Mouse (Mus musculus): ENCODE measurements around the gene Pcyt1a. TPM values are rescaled to one million over a fixed set of nuclear protein-coding genes. Genes with fewer than 3 reads are reported as not detected.

Pcyt1a gene
- polyA plus RNA-seq, 1 experiment from 2014 or later: 79.9 TPM

DNA sequence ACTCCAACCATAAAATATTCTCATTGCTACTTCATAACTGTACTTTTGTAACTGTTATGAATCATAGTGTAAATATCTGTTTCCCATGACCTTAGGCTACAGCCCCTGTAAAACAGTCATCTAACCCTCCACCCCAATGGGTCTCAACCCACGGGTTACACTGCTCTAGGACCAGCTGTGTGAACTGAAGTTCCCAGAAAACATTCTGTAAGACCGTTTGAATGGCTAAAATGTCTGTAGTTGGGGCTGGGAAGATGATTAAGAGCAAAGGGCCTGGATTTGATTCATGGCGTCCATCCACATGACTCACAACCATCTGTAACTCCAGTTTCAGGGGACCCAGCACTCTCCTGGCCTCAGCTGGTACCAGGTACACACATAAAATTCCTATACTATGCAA, 32.5 kb upstream of the Pcyt1a start:
- Histone ChIP-seq H3K27ac (ENCODE audit: low read length) (no peak overlapping the region), H3K4me1 (ENCODE audit: control insufficient read depth, insufficient read depth, low read length) (no peaks in the 10 kb centered on the region), H3K27me3 (replicated peaks; ENCODE audit: control insufficient read depth, insufficient read depth, low read length) (no peaks in the 10 kb centered on the region), H3K4me3 (ENCODE audit: low read length) (no peak overlapping the region), H3K9me3 (ENCODE audit: control insufficient read depth, low read length) (no peaks in the 10 kb centered on the region), H3K36me3 (ENCODE audit: control insufficient read depth, insufficient read depth, low read length) (no peaks in the 10 kb centered on the region), H3K4me2 (ENCODE audit: low read depth, low read length) (no peak overlapping the region), H3K9ac (ENCODE audit: low read depth, low read length) (no peak overlapping the region)
- WGBS: 70% methylated on average over 3 of the region's 3 CpGs
- no peak for ATAC-seq

DNA sequence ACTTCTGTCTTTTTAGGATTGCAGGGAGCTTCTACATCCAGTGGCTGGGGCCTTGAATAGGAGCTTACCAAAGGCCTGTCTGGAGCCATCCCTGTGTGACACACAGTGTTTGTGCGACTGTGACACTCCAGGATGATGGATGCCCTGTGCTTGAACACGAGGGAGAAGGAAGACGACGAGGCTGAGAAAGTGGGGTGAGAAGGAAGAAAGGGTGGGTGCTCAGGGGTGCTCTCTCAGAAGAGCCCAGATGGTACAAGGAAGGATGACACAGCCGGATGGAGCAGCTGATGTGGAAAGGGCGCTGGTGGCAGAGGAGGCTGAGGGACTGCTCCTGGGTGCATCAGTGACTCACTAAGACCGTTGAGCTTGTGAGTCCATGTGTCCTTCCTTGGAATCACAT, 30.5 kb upstream of the Pcyt1a start, which contains the start of gene Tm4sf19:
Gene Tm4sf19, plus strand, starts transcription at position 240 of the 400 bp plus-strand sequence.
- Histone ChIP-seq H3K36me3 (ENCODE audit: control insufficient read depth, insufficient read depth, low read length) (no peaks in the 10 kb centered on the region), H3K4me1 (ENCODE audit: control insufficient read depth, insufficient read depth, low read length) (no peaks in the 10 kb centered on the region), H3K9ac (ENCODE audit: low read depth, low read length) (no peak within 1 kb of the TSS), H3K27ac (ENCODE audit: low read length) (no peak within 1 kb of the TSS), H3K27me3 (replicated peaks; ENCODE audit: control insufficient read depth, insufficient read depth, low read length) (no peaks in the 10 kb centered on the region), H3K9me3 (ENCODE audit: control insufficient read depth, low read length) (no peaks in the 10 kb centered on the region), H3K4me2 (ENCODE audit: low read depth, low read length) (no peak within 1 kb of the TSS), H3K4me3 (ENCODE audit: low read length) (no peak within 1 kb of the TSS)
- no peak for ATAC-seq
- 81% methylated on average over 7 of the region's 7 CpGs for WGBS

DNA sequence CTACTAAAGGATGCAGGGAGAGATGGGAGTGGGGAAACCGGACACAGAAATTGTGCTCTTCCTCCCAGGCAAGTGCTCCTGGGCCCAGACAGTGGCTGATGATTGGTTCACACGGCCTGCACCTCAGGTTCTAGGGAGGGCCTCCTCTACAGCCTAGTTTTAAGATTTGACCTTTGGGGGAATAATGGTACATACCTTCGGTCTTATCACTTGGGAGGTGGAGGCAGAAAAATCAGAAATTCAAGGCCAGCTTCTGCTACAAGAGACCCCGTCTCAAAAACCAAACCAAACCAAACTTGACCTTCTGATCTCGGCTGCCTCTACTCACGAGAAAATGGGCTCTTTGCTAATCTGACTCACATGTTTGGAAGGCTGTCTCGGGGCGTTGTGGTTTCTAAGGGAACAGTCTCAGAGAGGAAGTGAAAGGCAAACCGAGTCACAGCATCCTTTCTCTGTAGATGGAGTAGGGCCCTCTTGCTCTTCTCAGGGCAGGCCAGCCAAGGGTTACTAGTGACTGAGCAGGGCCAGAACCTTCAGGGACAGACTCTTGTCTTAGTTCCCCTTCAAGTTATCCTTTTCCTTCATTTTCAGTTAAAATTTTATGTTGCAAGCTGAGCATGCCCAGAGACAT, 29.3 kb upstream of the Pcyt1a start:
- no peak overlapping the region for H3K27ac ChIP-seq (ENCODE audit: low read length)
- no peak for ATAC-seq
- H3K9me3 ChIP-seq (ENCODE audit: control insufficient read depth, low read length): 0 out of 2 replicates have a peak, but pooled peaks cover 2% of the 10 kb centered on the region
- WGBS: 82% methylated on average over 9 of the region's 9 CpGs
- no peaks in the 10 kb centered on the region for H3K27me3 ChIP-seq (replicated peaks; ENCODE audit: control insufficient read depth, insufficient read depth, low read length)
- no peaks in the 10 kb centered on the region for H3K36me3 ChIP-seq (ENCODE audit: control insufficient read depth, insufficient read depth, low read length)
- no peak overlapping the region for H3K9ac ChIP-seq (ENCODE audit: low read depth, low read length)
- no peak overlapping the region for H3K4me3 ChIP-seq (ENCODE audit: low read length)
- no peak overlapping the region for H3K4me2 ChIP-seq (ENCODE audit: low read depth, low read length)
- no peaks in the 10 kb centered on the region for H3K4me1 ChIP-seq (ENCODE audit: control insufficient read depth, insufficient read depth, low read length)

DNA sequence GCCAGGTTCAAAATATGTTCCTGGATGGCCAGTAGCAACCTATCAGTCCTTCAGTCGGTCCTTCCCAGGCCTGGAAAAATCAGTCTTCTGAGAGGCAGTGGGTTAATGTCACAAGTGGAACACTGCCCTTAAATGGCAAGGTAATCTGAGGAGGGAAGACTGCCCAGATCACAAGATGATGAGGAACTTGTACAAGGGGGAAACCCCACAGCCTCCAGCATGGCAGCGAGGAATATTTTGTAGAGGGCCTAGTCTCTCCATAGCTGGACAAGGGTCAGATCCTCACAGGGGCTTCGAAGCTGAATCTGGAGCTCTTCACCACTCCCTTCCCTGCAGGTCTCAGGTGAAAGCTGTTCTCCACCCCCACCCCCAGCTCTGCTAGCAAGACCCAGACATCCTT, 27.9 kb upstream of the Pcyt1a start:
- 80% methylated on average over 3 of the region's 3 CpGs for WGBS
- Histone ChIP-seq H3K27ac (ENCODE audit: low read length) (no peak overlapping the region), H3K36me3 (ENCODE audit: control insufficient read depth, insufficient read depth, low read length) (no peaks in the 10 kb centered on the region), H3K27me3 (replicated peaks; ENCODE audit: control insufficient read depth, insufficient read depth, low read length) (no peaks in the 10 kb centered on the region), H3K9me3 (ENCODE audit: control insufficient read depth, low read length) (0 out of 2 replicates have a peak, but pooled peaks cover 2% of the 10 kb centered on the region), H3K4me1 (ENCODE audit: control insufficient read depth, insufficient read depth, low read length) (no peaks in the 10 kb centered on the region), H3K4me2 (ENCODE audit: low read depth, low read length) (no peak overlapping the region), H3K4me3 (ENCODE audit: low read length) (no peak overlapping the region), H3K9ac (ENCODE audit: low read depth, low read length) (no peak overlapping the region)
- ATAC-seq: no peak

DNA sequence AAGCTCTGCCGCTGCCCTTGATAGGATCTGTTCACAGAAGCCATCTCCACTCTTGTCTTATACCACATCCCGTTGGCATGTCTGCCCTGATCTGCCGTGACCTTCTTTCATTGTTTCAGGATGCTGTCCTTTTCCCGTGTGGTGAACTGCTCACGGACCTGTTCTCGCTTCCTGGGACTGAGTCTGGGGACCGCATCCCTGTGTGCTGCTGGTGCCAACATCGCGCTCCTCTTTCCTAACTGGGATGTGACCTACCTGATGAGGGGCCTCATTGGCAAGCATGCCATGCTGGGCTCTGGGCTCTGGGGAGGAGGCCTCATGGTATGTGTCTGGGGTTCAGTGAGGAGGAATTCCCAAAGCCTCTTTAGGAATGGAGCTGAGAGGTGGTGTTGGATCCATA, 25.0 kb upstream of the Pcyt1a start:
- Histone ChIP-seq H3K9ac (ENCODE audit: low read depth, low read length) (no peak overlapping the region), H3K36me3 (ENCODE audit: control insufficient read depth, insufficient read depth, low read length) (no peaks in the 10 kb centered on the region), H3K27ac (ENCODE audit: low read length) (no peak overlapping the region), H3K4me1 (ENCODE audit: control insufficient read depth, insufficient read depth, low read length) (no peaks in the 10 kb centered on the region), H3K27me3 (replicated peaks; ENCODE audit: control insufficient read depth, insufficient read depth, low read length) (no peaks in the 10 kb centered on the region), H3K4me2 (ENCODE audit: low read depth, low read length) (no peak overlapping the region), H3K9me3 (ENCODE audit: control insufficient read depth, low read length) (0 out of 2 replicates have a peak, but pooled peaks cover 2% of the 10 kb centered on the region), H3K4me3 (ENCODE audit: low read length) (no peak overlapping the region)
- no peak for ATAC-seq
- WGBS: 89% methylated on average over 9 of the region's 9 CpGs

DNA sequence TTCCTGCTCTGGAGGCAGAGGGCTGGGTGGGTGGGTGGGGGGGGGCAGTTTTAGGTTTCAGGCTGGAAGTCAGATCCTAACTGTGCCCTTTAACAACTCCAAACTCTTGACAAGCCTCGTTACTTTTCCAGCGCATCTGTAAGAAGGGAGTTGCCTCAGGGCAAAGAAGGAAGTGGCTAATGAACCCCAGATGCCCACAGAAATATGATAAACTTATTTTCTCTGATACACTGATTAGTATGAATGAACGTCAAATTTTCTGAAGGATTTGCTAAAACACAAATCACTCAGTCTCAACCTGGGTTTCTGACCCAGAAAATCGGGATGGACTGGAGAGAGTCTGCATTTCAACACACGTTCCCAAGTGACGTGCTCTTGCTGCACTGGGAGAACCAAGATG, 24.1 kb upstream of the Pcyt1a start:
- H3K4me1 ChIP-seq (ENCODE audit: control insufficient read depth, insufficient read depth, low read length): no peaks in the 10 kb centered on the region
- no peak overlapping the region for H3K27ac ChIP-seq (ENCODE audit: low read length)
- no peak overlapping the region for H3K9ac ChIP-seq (ENCODE audit: low read depth, low read length)
- no peaks in the 10 kb centered on the region for H3K27me3 ChIP-seq (replicated peaks; ENCODE audit: control insufficient read depth, insufficient read depth, low read length)
- 0 out of 2 replicates have a peak, but pooled peaks cover 2% of the 10 kb centered on the region for H3K9me3 ChIP-seq (ENCODE audit: control insufficient read depth, low read length)
- H3K36me3 ChIP-seq (ENCODE audit: control insufficient read depth, insufficient read depth, low read length): no peaks in the 10 kb centered on the region
- H3K4me2 ChIP-seq (ENCODE audit: low read depth, low read length): no peak overlapping the region
- no peak overlapping the region for H3K4me3 ChIP-seq (ENCODE audit: low read length)
- WGBS: 79% methylated on average over 6 of the region's 6 CpGs
- ATAC-seq: no peak

DNA sequence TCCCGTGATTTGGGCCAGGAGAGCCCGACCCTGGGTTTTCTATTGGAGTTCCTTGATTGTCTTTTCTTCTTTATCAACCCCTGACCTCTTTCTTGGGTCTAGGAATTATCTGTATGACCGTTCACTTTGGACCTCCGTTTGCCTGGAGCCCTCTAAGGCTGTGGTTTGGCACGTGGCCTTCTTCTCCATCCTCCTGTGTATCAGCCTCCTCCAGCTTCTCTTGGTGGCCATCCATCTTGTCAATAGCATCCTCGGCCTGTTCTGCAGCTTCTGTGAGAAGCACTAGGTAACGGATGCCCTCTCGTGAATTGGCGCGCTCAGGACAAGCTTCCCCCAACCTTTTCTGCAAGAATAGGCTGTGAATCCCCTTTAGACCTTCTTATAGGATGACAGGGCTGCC, 23.0 kb upstream of the Pcyt1a start:
- Histone ChIP-seq H3K4me3 (ENCODE audit: low read length) (no peak overlapping the region), H3K27me3 (replicated peaks; ENCODE audit: control insufficient read depth, insufficient read depth, low read length) (no peaks in the 10 kb centered on the region), H3K4me2 (ENCODE audit: low read depth, low read length) (no peak overlapping the region), H3K27ac (ENCODE audit: low read length) (no peak overlapping the region), H3K4me1 (ENCODE audit: control insufficient read depth, insufficient read depth, low read length) (no peaks in the 10 kb centered on the region), H3K9me3 (ENCODE audit: control insufficient read depth, low read length) (0 out of 2 replicates have a peak, but pooled peaks cover 2% of the 10 kb centered on the region), H3K36me3 (ENCODE audit: control insufficient read depth, insufficient read depth, low read length) (no peaks in the 10 kb centered on the region), H3K9ac (ENCODE audit: low read depth, low read length) (no peak overlapping the region)
- 78% methylated on average over 10 of the region's 10 CpGs for WGBS
- no peak for ATAC-seq

DNA sequence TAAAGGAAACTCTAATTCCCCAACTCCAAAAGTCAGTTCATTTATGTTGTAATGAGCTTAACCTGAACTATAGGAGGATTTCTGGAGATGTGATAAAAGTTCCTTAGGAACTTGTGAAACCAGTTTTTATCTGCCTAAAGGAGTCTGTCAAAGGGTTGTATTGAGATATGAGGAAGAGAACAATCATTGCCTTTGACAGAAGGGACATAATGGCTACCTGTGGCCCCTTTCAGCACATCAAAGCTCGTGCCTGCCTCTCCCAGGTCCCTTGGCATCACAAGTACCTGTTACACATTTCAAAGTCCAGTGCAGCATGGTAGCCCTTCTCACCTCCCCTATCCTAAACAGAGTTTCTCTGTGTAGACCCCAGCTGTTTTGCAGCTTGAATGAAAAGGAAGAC, 13.3 kb upstream of the Pcyt1a start:
- Histone ChIP-seq H3K36me3 (ENCODE audit: control insufficient read depth, insufficient read depth, low read length) (no peaks in the 10 kb centered on the region), H3K4me3 (ENCODE audit: low read length) (no peak overlapping the region), H3K4me1 (ENCODE audit: control insufficient read depth, insufficient read depth, low read length) (peaks cover 14% of the 10 kb centered on the region), H3K27me3 (replicated peaks; ENCODE audit: control insufficient read depth, insufficient read depth, low read length) (no peaks in the 10 kb centered on the region), H3K9ac (ENCODE audit: low read depth, low read length) (no peak overlapping the region), H3K27ac (ENCODE audit: low read length) (peak overlapping the region; percentile 46; the same call in 1 of the 2 replicates), H3K9me3 (ENCODE audit: control insufficient read depth, low read length) (no peaks in the 10 kb centered on the region), H3K4me2 (ENCODE audit: low read depth, low read length) (no peak overlapping the region)
- ATAC-seq: peak; percentile 72
- 36% methylated on average over 1 of the region's 1 CpGs for WGBS

DNA sequence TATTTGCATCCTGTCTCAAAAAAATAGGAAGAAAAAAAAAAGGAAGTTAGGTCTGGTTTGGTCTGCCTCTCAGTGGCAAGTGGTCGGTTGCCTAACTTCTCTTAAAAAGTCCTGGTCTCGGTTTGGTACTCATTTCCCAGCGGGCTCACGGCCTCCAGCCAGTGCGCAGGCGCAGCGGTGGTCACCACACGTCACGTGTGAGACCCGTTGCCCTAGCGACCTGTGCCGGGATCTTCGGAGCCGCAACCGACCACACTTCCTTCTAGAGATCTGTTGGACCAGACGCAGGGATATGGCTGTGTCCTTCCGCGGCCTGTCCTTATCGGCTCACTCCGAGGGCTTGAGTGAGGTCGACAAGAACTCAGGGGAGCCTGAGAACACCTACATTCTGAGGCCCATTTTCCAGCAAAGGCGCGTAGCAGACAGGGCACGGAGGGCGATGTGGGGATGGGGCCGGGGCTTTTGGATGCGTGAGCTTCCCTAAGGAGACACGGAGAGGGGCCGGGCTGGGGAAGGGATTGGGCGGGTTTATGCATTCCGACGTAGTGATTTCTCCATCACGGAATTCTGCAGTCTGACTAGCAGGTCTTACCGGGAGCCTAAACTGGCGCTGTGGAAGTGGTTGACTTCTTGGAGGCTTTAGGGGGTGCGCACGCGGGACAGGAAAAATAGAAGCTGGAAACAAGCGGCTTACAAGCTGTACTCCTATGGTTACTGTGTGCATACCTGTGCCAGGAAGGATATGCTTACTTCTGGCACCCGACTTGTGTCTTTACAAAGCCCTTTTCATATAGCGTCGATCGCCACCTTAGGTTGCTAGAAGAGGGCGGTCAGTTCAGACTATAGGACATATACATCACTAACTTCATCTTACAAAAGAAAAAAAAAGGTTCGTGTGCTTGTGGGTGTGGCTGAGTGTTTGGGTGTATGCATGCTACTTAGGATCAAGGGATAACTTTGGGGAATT, 10.9 kb upstream of the Pcyt1a start, which contains the start of gene Tctex1d2:
Gene Tctex1d2, plus strand, starts transcription at position 186 of the 967 bp plus-strand sequence.
- Histone ChIP-seq H3K27me3 (replicated peaks; ENCODE audit: control insufficient read depth, insufficient read depth, low read length) (no peaks in the 10 kb centered on the region), H3K27ac (ENCODE audit: low read length) (peak within 1 kb of the TSS; percentile 91), H3K36me3 (ENCODE audit: control insufficient read depth, insufficient read depth, low read length) (no peaks in the 10 kb centered on the region), H3K4me1 (ENCODE audit: control insufficient read depth, insufficient read depth, low read length) (peaks cover 14% of the 10 kb centered on the region), H3K4me2 (ENCODE audit: low read depth, low read length) (peak within 1 kb of the TSS; percentile 62), H3K9me3 (ENCODE audit: control insufficient read depth, low read length) (no peaks in the 10 kb centered on the region), H3K9ac (ENCODE audit: low read depth, low read length) (peak within 1 kb of the TSS; percentile 83), H3K4me3 (ENCODE audit: low read length) (peak within 1 kb of the TSS; percentile 69)
- ATAC-seq: peak; percentile 92
- WGBS: under 1% methylated on average over 45 of the region's 45 CpGs

All from intestine, embryonic 16.5 days (tissue).